Mouse (Mus musculus) ES-Bruce4 (cell line): ENCODE results near the gene Exosc8.

ENCODE experiments used
- CTCF ChIP-seq: IDR thresholded peaks from one replicate; pipeline ENCODE4 v1.8.1; 2011; ENCODE audit warnings: low read depth, low read length
- EP300 ChIP-seq: IDR thresholded peaks from 2 replicates; pipeline ENCODE4 v1.6.1; 2011; ENCODE audit warnings: low read depth, low read length; ENCODE audit not compliant: insufficient read depth
- POLR2A ChIP-seq: IDR thresholded peaks from one replicate; pipeline ENCODE4 v1.8.1; 2011; ENCODE audit warnings: low read length; ENCODE audit not compliant: insufficient read depth

DNA sequence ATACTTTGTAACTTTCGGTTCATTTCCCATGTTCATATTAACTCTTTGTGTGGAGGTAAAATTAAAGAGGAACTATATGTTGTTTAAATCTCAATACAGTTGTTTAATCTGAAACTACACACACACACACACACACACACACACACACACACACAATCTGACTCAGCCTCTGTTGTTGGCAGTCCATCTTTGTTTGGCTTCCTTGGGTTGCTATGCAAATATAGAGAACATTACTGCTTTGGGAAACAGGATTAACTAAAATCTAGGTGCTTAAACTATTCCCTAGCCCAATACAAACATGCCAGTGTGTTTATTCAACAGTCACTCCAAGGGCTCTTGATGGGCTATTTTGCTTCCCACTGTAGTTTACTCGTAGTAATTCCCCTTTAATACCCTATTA is 47.9 kb downstream of the Exosc8 start:
- no peak for TF ChIP-seq CTCF
- no peak for TF ChIP-seq POLR2A
- TF ChIP-seq EP300: no peak
